Mouse (Mus musculus) thymus, adult 2 months (tissue): ENCODE measurements around the gene Akap13. TPM values are rescaled to one million over a fixed set of nuclear protein-coding genes. Genes with fewer than 3 reads are reported as not detected.

Experiments
- DNase-seq: peaks from one replicate; pipeline ENCODE4 v3.0.0; 2021
- H3K27ac ChIP-seq: fragments of 200-500 bp; 2 replicates; pipeline ENCODE4 v1.5.1; 2012; ENCODE audit warnings: low read length, control low read depth; ENCODE audit not compliant: control insufficient read depth, insufficient read depth
- H3K27me3 ChIP-seq: fragments of 200-500 bp; 2 replicates; pipeline ENCODE4 v1.6.1; 2012; ENCODE audit warnings: mild to moderate bottlenecking, low read length, moderate library complexity, mixed read lengths; ENCODE audit not compliant: control insufficient read depth, insufficient read depth
- H3K36me3 ChIP-seq: fragments of 200-500 bp; 2 replicates; pipeline ENCODE4 v1.6.1; 2012; ENCODE audit warnings: mild to moderate bottlenecking, low read length, moderate library complexity; ENCODE audit not compliant: control insufficient read depth, insufficient read depth
- H3K4me1 ChIP-seq: fragments of 200-500 bp; replicated peaks from 2 replicates; pipeline ENCODE4 v1.6.1; 2012; ENCODE audit warnings: low read length; ENCODE audit not compliant: control insufficient read depth, insufficient read depth
- H3K4me3 ChIP-seq: fragments of 200-500 bp; 2 replicates; pipeline ENCODE4 v1.5.1; 2012; ENCODE audit warnings: mild to moderate bottlenecking, low read length, control low read depth, moderate library complexity; ENCODE audit not compliant: control insufficient read depth, insufficient read depth
- CTCF ChIP-seq: fragments of 200-500 bp; IDR thresholded peaks from 2 replicates; pipeline ENCODE4 v1.5.1; 2012; ENCODE audit warnings: mild to moderate bottlenecking, control low read depth, low read length, moderate library complexity, borderline replicate concordance; ENCODE audit not compliant: control insufficient read depth, poor library complexity, insufficient read depth; ENCODE audit errors: extremely low read depth
- POLR2A ChIP-seq: fragments of 200-500 bp; IDR thresholded peaks from 2 replicates; pipeline ENCODE4 v1.6.1; 2012; ENCODE audit warnings: mild to moderate bottlenecking, low read length, control low read depth, moderate library complexity; ENCODE audit not compliant: control insufficient read depth, poor library complexity, insufficient read depth; ENCODE audit errors: extremely low read depth
- WGBS: fragments of 180-500 bp; shearing (Covaris S2); methylation state at CpG from one replicate; pipeline ENCODE4 v1.1.7; 2018; 5-methylcytosine and 5-hydroxymethylcytosine counted together
- polyA plus RNA-seq: library from polyadenylated mRNA; depleted of rRNA; stranded (reverse); fragments of >200 nt; gene quantifications from 2 replicates; pipeline ENCODE4 v1.2.3, GENCODE M21; 2012

Gene Akap13
- polyA plus RNA-seq, 1 experiment: 47.8 TPM

- Histone ChIP-seq H3K4me1 (no peaks in the 10 kb centered on the region), H3K27ac (no peak overlapping the region), H3K4me3 (no peak overlapping the region), H3K27me3 (no peaks in the 10 kb centered on the region), H3K36me3 (no peaks in the 10 kb centered on the region)
- 95% methylated on average over 3 of the region's 3 CpGs for WGBS
- DNase-seq: no peak
- TF ChIP-seq POLR2A (no peak), CTCF (no peak)
Observed at GRCm38 (mm10) chr7:75414316-75414715, 41.0 kb upstream of the Akap13 start.

- no peak overlapping the region for H3K27ac ChIP-seq
- TF ChIP-seq POLR2A (no peak), CTCF (no peak)
- H3K27me3 ChIP-seq: no peaks in the 10 kb centered on the region
- 90% methylated on average over 4 of the region's 4 CpGs for WGBS
- H3K36me3 ChIP-seq: no peaks in the 10 kb centered on the region
- H3K4me3 ChIP-seq: no peak overlapping the region
- no peak for DNase-seq
- no peaks in the 10 kb centered on the region for H3K4me1 ChIP-seq
Observed at GRCm38 (mm10) chr7:75415166-75415881, 40.0 kb upstream of the Akap13 start.

GRCm38 (mm10) chr7:75415882-75416585 is 39.3 kb upstream of the Akap13 start:
- TF ChIP-seq CTCF (no peak), POLR2A (no peak)
- no peak overlapping the region for H3K4me3 ChIP-seq
- no peaks in the 10 kb centered on the region for H3K36me3 ChIP-seq
- no peaks in the 10 kb centered on the region for H3K4me1 ChIP-seq
- no peak overlapping the region for H3K27ac ChIP-seq
- DNase-seq: no peak
- WGBS: 43% methylated on average over 7 of the region's 7 CpGs
- no peaks in the 10 kb centered on the region for H3K27me3 ChIP-seq

- Histone ChIP-seq H3K4me3 (no peak overlapping the region), H3K27me3 (no peaks in the 10 kb centered on the region), H3K27ac (no peak overlapping the region), H3K36me3 (no peaks in the 10 kb centered on the region), H3K4me1 (no peaks in the 10 kb centered on the region)
- WGBS: 71% methylated on average over 2 of the region's 2 CpGs
- DNase-seq: no peak
- TF ChIP-seq CTCF: no peak
- no peak for TF ChIP-seq POLR2A
Observed at GRCm38 (mm10) chr7:75420927-75421326, 34.4 kb upstream of the Akap13 start.

- Histone ChIP-seq H3K4me3 (no peak overlapping the region), H3K4me1 (no peaks in the 10 kb centered on the region), H3K27ac (no peak overlapping the region), H3K27me3 (no peaks in the 10 kb centered on the region), H3K36me3 (no peaks in the 10 kb centered on the region)
- WGBS: 91% methylated on average over 7 of the region's 7 CpGs
- DNase-seq: no peak
- TF ChIP-seq CTCF (no peak), POLR2A (no peak)
Observed at GRCm38 (mm10) chr7:75424121-75424520, 31.2 kb upstream of the Akap13 start.

GRCm38 (mm10) chr7:75427322-75427721 is 28.0 kb upstream of the Akap13 start:
- Histone ChIP-seq H3K4me1 (peaks cover 2% of the 10 kb centered on the region), H3K27ac (no peak overlapping the region), H3K27me3 (no peaks in the 10 kb centered on the region), H3K36me3 (no peaks in the 10 kb centered on the region), H3K4me3 (no peak overlapping the region)
- 82% methylated on average over 4 of the region's 4 CpGs for WGBS
- TF ChIP-seq POLR2A: no peak
- TF ChIP-seq CTCF: no peak
- no peak for DNase-seq

GRCm38 (mm10) chr7:75428913-75429312 is 26.4 kb upstream of the Akap13 start:
- Histone ChIP-seq H3K27ac (no peak overlapping the region), H3K27me3 (no peaks in the 10 kb centered on the region), H3K4me3 (no peak overlapping the region), H3K4me1 (peaks cover 2% of the 10 kb centered on the region), H3K36me3 (no peaks in the 10 kb centered on the region)
- TF ChIP-seq POLR2A (no peak), CTCF (no peak)
- DNase-seq: no peak
- 67% methylated on average over 4 of the region's 4 CpGs for WGBS
